Mouse (Mus musculus) stomach, embryonic 16.5 days (tissue): Measurements from ENCODE around the gene Lix1. TPM values are rescaled to one million over a fixed set of nuclear protein-coding genes. Genes with fewer than 3 reads are reported as not detected.

Experiments used
- ATAC-seq: fragments of 200-750 bp; cut with Nextera tagmentation; 2 replicates; pipeline ENCODE4 v1.8.0; 2017; ENCODE audit warnings: moderate number of reproducible peaks, moderate TSS enrichment; ENCODE audit not compliant: insufficient read depth, low FRiP score
- H3K27ac ChIP-seq: fragments of 300-500 bp; sonication (generic); 2 replicates; pipeline ENCODE4 v1.5.1; 2014; ENCODE audit warnings: low read length
- H3K27me3 ChIP-seq: fragments of 300-500 bp; sonication (generic); 2 replicates; pipeline ENCODE4 v1.6.1; 2014; ENCODE audit warnings: low read length, control low read depth, mixed read lengths; ENCODE audit not compliant: control insufficient read depth, insufficient read depth
- H3K36me3 ChIP-seq: fragments of 300-500 bp; sonication (generic); 2 replicates; pipeline ENCODE4 v1.6.1; 2014; ENCODE audit warnings: low read length; ENCODE audit not compliant: control insufficient read depth, insufficient read depth
- H3K4me1 ChIP-seq: fragments of 300-500 bp; sonication (generic); 2 replicates; pipeline ENCODE4 v1.6.1; 2014; ENCODE audit warnings: low read length, control low read depth, mixed read lengths; ENCODE audit not compliant: control insufficient read depth, insufficient read depth
- H3K4me2 ChIP-seq: fragments of 300-500 bp; sonication (generic); 2 replicates; pipeline ENCODE4 v1.6.1; 2014; ENCODE audit warnings: low read depth, low read length, mixed read lengths
- H3K4me3 ChIP-seq: fragments of 300-500 bp; sonication (generic); replicated peaks from 2 replicates; pipeline ENCODE4 v1.5.1; 2014; ENCODE audit warnings: mild to moderate bottlenecking, low read length
- H3K9ac ChIP-seq: fragments of 300-500 bp; sonication (generic); 2 replicates; pipeline ENCODE4 v1.6.1; 2014; ENCODE audit warnings: low read length
- H3K9me3 ChIP-seq: fragments of 300-500 bp; sonication (generic); replicated peaks from 2 replicates; pipeline ENCODE4 v1.6.1; 2016; ENCODE audit warnings: low read length, control low read depth; ENCODE audit not compliant: control insufficient read depth
- WGBS: fragments of 180-500 bp; shearing (Covaris S2); extraction: QIAGEN DNeasy Blood & Tissue Kit; methylation state at CpG from one replicate; pipeline ENCODE4 v1.1.7; 2014; 5-methylcytosine and 5-hydroxymethylcytosine counted together
- polyA plus RNA-seq: library from polyadenylated mRNA; unstranded; fragments of >200 nt; fragmentation: Nextera tagmentation; extraction: Ambion mirVana; gene quantifications from 2 replicates; pipeline ENCODE4 v1.2.1, GENCODE M21; 2015

Gene Lix1
- polyA plus RNA-seq, 1 experiment from 2014 or later = 5.9 TPM

GRCm38 (mm10) chr17:17428888-17429287 lies 26.4 kb downstream of the Lix1 start:
- WGBS = 51% methylated on average over 2 of the region's 2 CpGs
- no peaks in the 10 kb centered on the region for H3K9me3 ChIP-seq
- H3K4me1 ChIP-seq = no peaks in the 10 kb centered on the region
- H3K36me3 ChIP-seq = no peaks in the 10 kb centered on the region
- H3K9ac ChIP-seq = no peak overlapping the region
- H3K27ac ChIP-seq = no peak overlapping the region
- H3K4me3 ChIP-seq = no peak overlapping the region
- no peak for ATAC-seq
- H3K27me3 ChIP-seq = no peaks in the 10 kb centered on the region
- no peak overlapping the region for H3K4me2 ChIP-seq

GRCm38 (mm10) chr17:17433679-17434078 lies 31.2 kb downstream of the Lix1 start:
- 83% methylated on average over 4 of the region's 4 CpGs for WGBS

GRCm38 (mm10) chr17:17438576-17439191 lies 36.2 kb downstream of the Lix1 start:
- ATAC-seq = no peak
- H3K4me1 ChIP-seq = no peaks in the 10 kb centered on the region

More at GRCm38 (mm10) chr17:17433679-17434078, 31.2 kb downstream of the Lix1 start:
- H3K27ac ChIP-seq = no peak overlapping the region
- no peak overlapping the region for H3K4me3 ChIP-seq
- H3K9me3 ChIP-seq = no peaks in the 10 kb centered on the region
- H3K27me3 ChIP-seq = no peaks in the 10 kb centered on the region
- no peak overlapping the region for H3K4me2 ChIP-seq
- no peaks in the 10 kb centered on the region for H3K36me3 ChIP-seq
- ATAC-seq = no peak
- H3K4me1 ChIP-seq = no peaks in the 10 kb centered on the region
- no peak overlapping the region for H3K9ac ChIP-seq

DNA sequence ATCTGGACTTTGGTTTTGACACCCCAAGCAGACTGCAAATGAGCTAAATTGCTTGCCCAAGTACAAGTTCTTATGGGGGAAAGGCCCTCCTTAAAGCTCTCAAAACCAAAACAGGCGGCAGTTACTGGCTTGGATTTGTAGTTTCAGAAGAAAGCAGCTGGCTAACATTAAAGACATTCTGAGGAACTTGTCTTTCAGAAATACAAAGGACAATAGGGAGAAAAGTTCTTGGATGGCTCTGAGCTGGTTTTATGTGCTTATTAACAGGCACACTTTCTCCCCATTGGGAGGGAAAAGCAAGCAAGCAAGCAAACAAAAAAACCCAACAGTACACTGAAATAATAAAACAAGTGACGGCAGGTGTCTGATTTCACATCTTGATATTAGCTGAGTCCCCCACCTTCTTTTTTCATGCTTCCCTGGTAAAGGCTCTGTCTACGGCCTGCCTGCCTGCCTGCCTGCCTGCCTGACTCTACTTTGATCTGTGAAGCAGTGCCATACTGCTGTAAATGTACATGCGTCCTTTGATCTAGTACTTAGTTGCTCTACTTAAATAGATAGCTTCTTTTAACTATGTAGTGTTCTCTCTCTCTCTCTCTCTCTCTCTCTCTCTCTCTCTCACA lies 39.5 kb downstream of the Lix1 start:
- no peak overlapping the region for H3K4me2 ChIP-seq
- 56% methylated on average over 4 of the region's 4 CpGs for WGBS
- H3K4me1 ChIP-seq = no peaks in the 10 kb centered on the region
- no peaks in the 10 kb centered on the region for H3K27me3 ChIP-seq
- H3K9ac ChIP-seq = no peak overlapping the region
- H3K9me3 ChIP-seq = no peaks in the 10 kb centered on the region
- ATAC-seq = no peak
- H3K4me3 ChIP-seq = no peak overlapping the region
- no peaks in the 10 kb centered on the region for H3K36me3 ChIP-seq
- no peak overlapping the region for H3K27ac ChIP-seq

More at GRCm38 (mm10) chr17:17438576-17439191, 36.2 kb downstream of the Lix1 start:
- no peaks in the 10 kb centered on the region for H3K27me3 ChIP-seq
- no peak overlapping the region for H3K4me2 ChIP-seq
- H3K9me3 ChIP-seq = no peaks in the 10 kb centered on the region
- H3K9ac ChIP-seq = no peak overlapping the region
- no peaks in the 10 kb centered on the region for H3K36me3 ChIP-seq
- H3K4me3 ChIP-seq = no peak overlapping the region
- no peak overlapping the region for H3K27ac ChIP-seq

DNA sequence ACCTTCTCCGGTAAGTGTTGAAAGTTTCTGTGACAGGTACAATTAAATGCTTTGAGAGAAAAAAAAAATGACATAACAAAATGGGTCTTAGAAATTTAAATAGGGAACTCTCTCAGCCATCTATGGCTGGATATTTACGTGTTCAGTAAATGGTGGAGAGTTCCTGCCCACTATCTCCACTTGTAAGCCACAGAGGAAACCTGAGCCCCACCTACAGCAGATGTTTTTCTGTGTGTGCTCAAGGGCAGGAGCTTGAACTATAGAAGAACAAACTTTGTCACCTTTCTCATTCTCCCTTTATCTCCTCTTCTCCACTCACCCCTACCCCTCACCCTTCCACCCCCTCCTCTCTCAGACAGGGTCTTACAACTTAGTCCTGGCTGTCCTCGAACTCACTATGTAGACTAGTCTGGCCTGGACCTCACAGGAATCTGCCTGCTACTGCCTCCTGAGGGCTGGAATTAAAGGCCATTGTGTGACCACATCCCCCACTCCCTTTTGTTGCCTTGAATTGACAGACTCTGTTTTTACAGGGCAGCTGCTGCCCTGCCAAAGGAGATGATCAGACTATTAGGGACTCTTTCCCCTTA lies 41.9 kb downstream of the Lix1 start:
- no peaks in the 10 kb centered on the region for H3K9me3 ChIP-seq
- 0 out of 2 replicates have a peak, but pooled peaks cover 4% of the 10 kb centered on the region for H3K4me1 ChIP-seq
- H3K36me3 ChIP-seq = no peaks in the 10 kb centered on the region
- no peak for ATAC-seq
- H3K27ac ChIP-seq = no peak overlapping the region
- no peak overlapping the region for H3K4me2 ChIP-seq
- H3K9ac ChIP-seq = no peak overlapping the region
- H3K4me3 ChIP-seq = no peak overlapping the region
- 64% methylated on average over 3 of the region's 3 CpGs for WGBS
- no peaks in the 10 kb centered on the region for H3K27me3 ChIP-seq

- H3K4me2 ChIP-seq = no peak overlapping the region
- 0 out of 2 replicates have a peak, but pooled peaks cover 4% of the 10 kb centered on the region for H3K4me1 ChIP-seq
- no peaks in the 10 kb centered on the region for H3K36me3 ChIP-seq
- 84% methylated on average over 3 of the region's 3 CpGs for WGBS
- no peak overlapping the region for H3K27ac ChIP-seq
- H3K27me3 ChIP-seq = no peaks in the 10 kb centered on the region
- ATAC-seq = no peak
- no peaks in the 10 kb centered on the region for H3K9me3 ChIP-seq
- H3K4me3 ChIP-seq = no peak overlapping the region
- H3K9ac ChIP-seq = no peak overlapping the region
Observed at GRCm38 (mm10) chr17:17446683-17447082, 44.2 kb downstream of the Lix1 start.

DNA sequence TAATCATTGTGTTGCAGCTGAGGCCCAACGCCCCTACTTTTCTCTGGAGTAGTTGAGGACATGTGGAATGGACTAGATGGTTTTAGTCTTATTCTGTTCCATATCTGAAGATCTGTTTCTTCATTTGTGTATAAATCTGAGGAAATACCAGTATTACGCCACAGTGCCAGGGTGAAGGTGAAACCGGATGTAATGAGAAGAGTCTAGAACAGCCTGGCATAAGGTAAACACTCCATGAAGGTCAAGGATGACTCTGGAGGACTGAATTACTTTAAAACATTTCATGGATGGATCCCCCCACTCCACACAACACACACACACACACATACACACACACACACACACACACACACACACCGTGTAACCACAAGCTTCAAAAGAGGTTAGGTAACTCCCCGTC lies 45.3 kb downstream of the Lix1 start:
- Histone ChIP-seq H3K4me3 (no peak overlapping the region), H3K27ac (no peak overlapping the region), H3K9me3 (no peaks in the 10 kb centered on the region), H3K4me2 (no peak overlapping the region), H3K36me3 (no peaks in the 10 kb centered on the region), H3K4me1 (0 out of 2 replicates have a peak, but pooled peaks cover 4% of the 10 kb centered on the region), H3K9ac (no peak overlapping the region), H3K27me3 (no peaks in the 10 kb centered on the region)
- ATAC-seq = no peak
- WGBS = 78% methylated on average over 5 of the region's 5 CpGs

GRCm38 (mm10) chr17:17448737-17449440 lies 46.4 kb downstream of the Lix1 start:
- H3K4me2 ChIP-seq = peak overlapping the region; percentile 54
- H3K9ac ChIP-seq = peak overlapping the region; percentile 48
- ATAC-seq = peak; percentile 81
- no peaks in the 10 kb centered on the region for H3K36me3 ChIP-seq
- H3K4me1 ChIP-seq = 0 out of 2 replicates have a peak, but pooled peaks cover 4% of the 10 kb centered on the region
- 3% methylated on average over 17 of the region's 17 CpGs for WGBS
- H3K4me3 ChIP-seq = peak overlapping the region; percentile 39
- no peaks in the 10 kb centered on the region for H3K9me3 ChIP-seq
- no peaks in the 10 kb centered on the region for H3K27me3 ChIP-seq
- H3K27ac ChIP-seq = peak overlapping the region; percentile 17

DNA sequence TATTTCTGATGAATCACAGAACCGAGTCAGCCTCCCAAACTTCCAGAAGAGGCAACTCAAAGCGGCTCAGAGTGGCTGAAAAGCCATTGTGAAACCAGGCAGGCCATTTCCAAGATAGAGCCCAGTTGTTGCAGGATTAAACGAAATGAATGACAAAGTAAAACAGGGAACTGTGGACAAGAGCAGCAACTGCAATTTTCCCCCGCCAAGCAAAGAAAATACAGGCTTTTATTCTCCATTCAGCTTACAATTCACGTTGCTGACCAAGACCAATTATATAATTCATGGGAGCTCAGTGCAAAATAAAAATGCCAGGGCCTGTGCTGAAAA lies 46.9 kb downstream of the Lix1 start:
- Histone ChIP-seq H3K4me2 (peak overlapping the region; percentile 54), H3K9ac (no peak overlapping the region), H3K4me1 (0 out of 2 replicates have a peak, but pooled peaks cover 4% of the 10 kb centered on the region), H3K4me3 (peak overlapping the region; percentile 39), H3K9me3 (no peaks in the 10 kb centered on the region), H3K27me3 (no peaks in the 10 kb centered on the region), H3K27ac (peak overlapping the region; percentile 17; the same call in 1 of the 2 replicates), H3K36me3 (no peaks in the 10 kb centered on the region)
- WGBS = 6% methylated on average over 5 of the region's 5 CpGs
- ATAC-seq = no peak
